Mouse (Mus musculus): Measurements from ENCODE around the gene Pitx2. TPM values are rescaled to one million over a fixed set of nuclear protein-coding genes. Genes with fewer than 3 reads are reported as not detected.

The Pitx2 gene
- polyA plus RNA-seq, 1 experiment from 2014 or later = 26.9 TPM

GRCm38 (mm10) chr3:129258497-129258896 lies 58.8 kb downstream of the Pitx2 start:
- H3K4me3 ChIP-seq (ENCODE audit: low read length) = no peak overlapping the region
- no peaks in the 10 kb centered on the region for H3K4me1 ChIP-seq (ENCODE audit: control insufficient read depth, insufficient read depth, low read length)
- ATAC-seq (replicated peaks; ENCODE audit: extremely low read depth, insufficient read depth, low FRiP score) = no peak
- no peak overlapping the region for H3K4me2 ChIP-seq (ENCODE audit: low read depth, low read length)
- no peak overlapping the region for H3K27ac ChIP-seq (ENCODE audit: low read length)
- H3K27me3 ChIP-seq (ENCODE audit: control insufficient read depth, insufficient read depth, low read length) = no peaks in the 10 kb centered on the region
- no peak overlapping the region for H3K9ac ChIP-seq (ENCODE audit: low read length)
- no peaks in the 10 kb centered on the region for H3K36me3 ChIP-seq (ENCODE audit: control insufficient read depth, insufficient read depth)
- WGBS = 77% methylated on average over 5 of the region's 5 CpGs
- no peaks in the 10 kb centered on the region for H3K9me3 ChIP-seq (replicated peaks; ENCODE audit: control insufficient read depth, low read length)

Other genes with a start within 250 kb of the Pitx2 start
- gene Enpep, start 132.8 kb downstream of the Pitx2 start, polyA plus RNA-seq (2015; fragmentation: Nextera tagmentation; extraction: Ambion mirVana) = 14.4 and 16.4 TPM in 2 replicates